Mouse (Mus musculus) adipose tissue, adult 10 weeks (tissue): Measurements from ENCODE around the gene Rpl19. TPM values are rescaled to one million over a fixed set of nuclear protein-coding genes. Genes with fewer than 3 reads are reported as not detected.

ENCODE experiments used
- polyA plus RNA-seq: library from polyadenylated mRNA; stranded (reverse); fragments of 350-450 nt; fragmentation: Illumina TruSeq; extraction: RNeasy Lipid Tissue Mini Kit (QIAGEN cat#74804); gene quantifications from one replicate; pipeline ENCODE4 v1.2.3, GENCODE M21; 2014; ENCODE audit warnings: low read depth, low replicate concordance

Gene Rpl19
- 1,932 TPM for polyA plus RNA-seq

GRCm38 (mm10) chr11:98026570-98027296 lies at the start of gene Rpl19:
Gene Rpl19, plus strand, starts transcription at chr11:98026710.

GRCm38 (mm10) chr11:97985727-97986677 lies 40.5 kb upstream of the Rpl19 start, which contains the start of gene Plxdc1:
Gene Plxdc1, minus strand, starts transcription at chr11:97986444.

GRCm38 (mm10) chr11:97995564-97996288 lies 30.8 kb upstream of the Rpl19 start, which contains the start of gene Arl5c:
Gene Arl5c, minus strand, starts transcription at chr11:97996181.

GRCm38 (mm10) chr11:98022555-98023371 lies 3.7 kb upstream of the Rpl19 start, which contains the start of gene Cacnb1:
Gene Cacnb1, minus strand, starts transcription at chr11:98023034.

GRCm38 (mm10) chr11:98052989-98053834 lies 26.7 kb downstream of the Rpl19 start, which contains the start of gene Stac2:
Gene Stac2, minus strand, starts transcription at chr11:98053462.

Other genes with a start within 250 kb of the Rpl19 start
- gene Rpl23, start 244.3 kb upstream of the Rpl19 start, polyA plus RNA-seq, result 980 TPM
- 107 TPM for gene Lasp1, start 227.7 kb upstream of the Rpl19 start, polyA plus RNA-seq
- gene B230217C12Rik, start 185.9 kb upstream of the Rpl19 start, polyA plus RNA-seq, result 2.3 TPM
- 0.99 TPM for gene Fbxo47, start 142.6 kb upstream of the Rpl19 start, polyA plus RNA-seq
- gene Plxdc1, start 40.3 kb upstream of the Rpl19 start, polyA plus RNA-seq, result 9.1 TPM
- gene Arl5c, start 30.5 kb upstream of the Rpl19 start, polyA plus RNA-seq, result 2.7 TPM
- gene Cacnb1, start 3.7 kb upstream of the Rpl19 start, polyA plus RNA-seq, result 8.8 TPM
- 4.1 TPM for gene Stac2, start 26.8 kb downstream of the Rpl19 start, polyA plus RNA-seq
- 23.9 TPM for gene Fbxl20, start 123.7 kb downstream of the Rpl19 start, polyA plus RNA-seq
- gene Med1, start 166.6 kb downstream of the Rpl19 start, polyA plus RNA-seq, result 14.9 TPM
- gene Cdk12, start 176.3 kb downstream of the Rpl19 start, polyA plus RNA-seq, result 16.7 TPM